Mouse (Mus musculus) heart, postnatal 0 days (tissue): ENCODE data around the gene Reep1.

Experiments used
- CTCF ChIP-seq: IDR thresholded peaks from 2 replicates; pipeline ENCODE4 v1.5.1; 2016; ENCODE audit warnings: antibody characterized with exemption, control low read depth, low read depth
- EP300 ChIP-seq: IDR thresholded peaks from 2 replicates; pipeline ENCODE4 v1.6.1; 2016; ENCODE audit warnings: antibody characterized with exemption, low read depth

- TF ChIP-seq CTCF, result no peak
- no peak for TF ChIP-seq EP300
These were observed 29.8 kb downstream of the Reep1 start for GRCm38 (mm10) chr6:71737202-71737601.
